Mouse (Mus musculus): ENCODE data around the gene Htra1. TPM values are rescaled to one million over a fixed set of nuclear protein-coding genes. Genes with fewer than 3 reads are reported as not detected.
A peak's percentile ranks its signal among the peaks of the same experiment; 100 is the strongest.

The Htra1 gene
- 188 and 231 TPM in 2 replicates for polyA plus RNA-seq (2012; rRNA removed)

GRCm38 (mm10) chr7:130935793-130936471, at the start of gene Htra1:
TSS of gene Htra1 (plus strand) at chr7:130936111.
- peak; percentile 38; the same call in 1 of the 2 replicates for TF ChIP-seq POLR2A (IDR thresholded peaks at IDR 0.05; ENCODE audit: borderline replicate concordance, insufficient read depth, low read length)
- TF ChIP-seq CTCF (IDR thresholded peaks at IDR 0.05; ENCODE audit: borderline replicate concordance, insufficient read depth, low read depth, low read length): no peak
- peak within 1 kb of the TSS; percentile 51 for H3K4me3 ChIP-seq (replicated peaks; ENCODE audit: insufficient read depth, low read depth, low read length)
- peak; percentile 63 to 69 for DNase-seq
- no peak within 1 kb of the TSS; the same call in 1 of the 2 replicates for H3K27ac ChIP-seq (ENCODE audit: insufficient read depth, low read length)
- H3K4me1 ChIP-seq (ENCODE audit: control insufficient read depth, insufficient read depth, low read length): no peaks in the 10 kb centered on the region
- H3K27me3 ChIP-seq (ENCODE audit: control insufficient read depth, insufficient read depth, low read length): no peaks in the 10 kb centered on the region; the same call in 1 of the 2 replicates
- under 1% methylated on average over 70 of the region's 70 CpGs for WGBS

DNA sequence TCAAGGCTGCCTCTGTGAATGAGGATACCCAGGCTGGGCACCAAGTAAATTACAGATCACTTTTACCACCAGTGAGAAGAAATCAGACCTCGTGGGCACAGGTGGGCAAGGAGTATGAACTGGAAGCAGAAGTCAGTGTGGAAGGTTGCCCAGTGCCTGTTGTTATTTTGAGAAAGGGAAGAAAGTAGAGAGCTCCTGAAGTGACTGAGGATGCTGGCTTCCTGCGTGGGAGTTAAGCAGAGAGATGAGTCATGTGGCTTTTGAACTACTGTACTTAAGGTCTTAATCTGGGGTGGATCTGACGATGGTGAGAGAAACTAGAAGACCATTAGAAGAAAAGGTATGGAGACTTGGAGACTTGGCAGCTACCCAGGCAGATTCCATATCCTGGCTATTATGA, 49.7 kb upstream of the Htra1 start:
- DNase-seq: peak in 1 of 2 experiments; percentile 51

GRCm38 (mm10) chr7:130887946-130888345, 48.0 kb upstream of the Htra1 start:
- peak overlapping the region; percentile 96 for H3K27ac ChIP-seq (ENCODE audit: insufficient read depth, low read length)
- WGBS: 3% methylated on average over 3 of the region's 3 CpGs
- peaks cover 26% of the 10 kb centered on the region for H3K4me1 ChIP-seq (ENCODE audit: control insufficient read depth, insufficient read depth, low read length)
- peak; percentile 63 to 73 for DNase-seq
- no peak overlapping the region for H3K4me3 ChIP-seq (replicated peaks; ENCODE audit: insufficient read depth, low read depth, low read length)
- H3K27me3 ChIP-seq (ENCODE audit: control insufficient read depth, insufficient read depth, low read length): no peaks in the 10 kb centered on the region
- TF ChIP-seq POLR2A (IDR thresholded peaks at IDR 0.05; ENCODE audit: borderline replicate concordance, insufficient read depth, low read length) (no peak), CTCF (IDR thresholded peaks at IDR 0.05; ENCODE audit: borderline replicate concordance, insufficient read depth, low read depth, low read length) (no peak)

More for the DNA sequence above, 49.7 kb upstream of the Htra1 start:
- TF ChIP-seq CTCF (IDR thresholded peaks at IDR 0.05; ENCODE audit: borderline replicate concordance, insufficient read depth, low read depth, low read length) (no peak), POLR2A (IDR thresholded peaks at IDR 0.05; ENCODE audit: borderline replicate concordance, insufficient read depth, low read length) (no peak)
- Histone ChIP-seq H3K4me3 (replicated peaks; ENCODE audit: insufficient read depth, low read depth, low read length) (no peak overlapping the region), H3K4me1 (ENCODE audit: control insufficient read depth, insufficient read depth, low read length) (peaks cover 26% of the 10 kb centered on the region), H3K27ac (ENCODE audit: insufficient read depth, low read length) (no peak overlapping the region), H3K27me3 (ENCODE audit: control insufficient read depth, insufficient read depth, low read length) (no peaks in the 10 kb centered on the region)
- WGBS: 14% methylated on average over 3 of the region's 3 CpGs

DNA sequence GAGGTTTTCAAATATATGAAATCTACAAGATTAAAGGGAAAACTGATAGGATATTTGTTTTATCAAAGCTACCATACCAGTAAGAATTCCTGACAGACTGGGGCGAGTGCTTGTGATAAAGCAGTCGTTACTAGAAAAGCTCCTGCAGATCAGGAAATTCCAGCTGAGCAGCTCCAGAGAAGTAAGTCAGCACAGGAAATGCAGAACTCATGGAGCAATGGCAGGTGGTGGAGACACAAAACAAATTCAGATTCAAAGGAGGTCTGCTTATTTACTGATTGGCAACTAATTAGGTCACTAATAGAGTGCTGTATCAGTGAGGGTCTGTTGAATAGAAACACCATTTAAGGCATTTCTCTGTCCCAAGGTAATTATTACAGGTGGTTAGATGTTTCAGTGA, 45.0 kb upstream of the Htra1 start:
- DNase-seq: no peak
- Histone ChIP-seq H3K27ac (ENCODE audit: insufficient read depth, low read length) (no peak overlapping the region), H3K4me1 (ENCODE audit: control insufficient read depth, insufficient read depth, low read length) (peaks cover 31% of the 10 kb centered on the region), H3K4me3 (replicated peaks; ENCODE audit: insufficient read depth, low read depth, low read length) (no peak overlapping the region), H3K27me3 (ENCODE audit: control insufficient read depth, insufficient read depth, low read length) (no peaks in the 10 kb centered on the region)
- WGBS: 29% methylated on average over 2 of the region's 2 CpGs
- TF ChIP-seq CTCF (IDR thresholded peaks at IDR 0.05; ENCODE audit: borderline replicate concordance, insufficient read depth, low read depth, low read length) (no peak), POLR2A (IDR thresholded peaks at IDR 0.05; ENCODE audit: borderline replicate concordance, insufficient read depth, low read length) (no peak)

DNA sequence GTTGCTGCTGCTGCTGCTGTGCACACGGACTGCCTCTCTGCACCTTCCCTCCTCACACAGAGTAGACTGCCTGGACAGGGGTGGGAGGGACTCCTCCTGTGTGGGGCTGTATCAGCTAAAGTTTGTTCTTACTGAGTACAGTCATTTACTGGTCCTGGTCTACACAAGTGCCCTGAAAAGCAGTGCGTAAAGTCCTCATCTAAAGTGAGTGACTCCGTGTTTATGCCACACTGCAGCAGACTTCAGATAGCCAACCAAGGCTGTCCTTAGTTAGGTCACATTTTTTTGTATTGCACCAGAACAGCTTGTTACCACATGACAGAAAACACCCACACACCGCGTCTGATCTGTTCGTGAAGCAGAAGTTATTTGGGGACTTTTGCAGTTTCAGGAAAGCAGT, 42.9 kb upstream of the Htra1 start:
- no peak for DNase-seq
- Histone ChIP-seq H3K27ac (ENCODE audit: insufficient read depth, low read length) (no peak overlapping the region), H3K4me1 (ENCODE audit: control insufficient read depth, insufficient read depth, low read length) (peaks cover 21% of the 10 kb centered on the region), H3K4me3 (replicated peaks; ENCODE audit: insufficient read depth, low read depth, low read length) (no peak overlapping the region), H3K27me3 (ENCODE audit: control insufficient read depth, insufficient read depth, low read length) (no peaks in the 10 kb centered on the region)
- TF ChIP-seq POLR2A (IDR thresholded peaks at IDR 0.05; ENCODE audit: borderline replicate concordance, insufficient read depth, low read length) (no peak), CTCF (IDR thresholded peaks at IDR 0.05; ENCODE audit: borderline replicate concordance, insufficient read depth, low read depth, low read length) (no peak)
- WGBS: 70% methylated on average over 6 of the region's 6 CpGs

GRCm38 (mm10) chr7:130894931-130895617, 40.8 kb upstream of the Htra1 start:
- Histone ChIP-seq H3K27me3 (ENCODE audit: control insufficient read depth, insufficient read depth, low read length) (no peaks in the 10 kb centered on the region), H3K27ac (ENCODE audit: insufficient read depth, low read length) (peak overlapping the region; percentile 61; the same call in 1 of the 2 replicates), H3K4me1 (ENCODE audit: control insufficient read depth, insufficient read depth, low read length) (peaks cover 11% of the 10 kb centered on the region), H3K4me3 (replicated peaks; ENCODE audit: insufficient read depth, low read depth, low read length) (no peak overlapping the region)
- TF ChIP-seq POLR2A (IDR thresholded peaks at IDR 0.05; ENCODE audit: borderline replicate concordance, insufficient read depth, low read length) (no peak), CTCF (IDR thresholded peaks at IDR 0.05; ENCODE audit: borderline replicate concordance, insufficient read depth, low read depth, low read length) (no peak)
- 15% methylated on average over 9 of the region's 9 CpGs for WGBS
- peak in 1 of 2 experiments; percentile 64 for DNase-seq

GRCm38 (mm10) chr7:130895618-130895945, 40.3 kb upstream of the Htra1 start:
- TF ChIP-seq CTCF (IDR thresholded peaks at IDR 0.05; ENCODE audit: borderline replicate concordance, insufficient read depth, low read depth, low read length) (no peak), POLR2A (IDR thresholded peaks at IDR 0.05; ENCODE audit: borderline replicate concordance, insufficient read depth, low read length) (no peak)
- 11% methylated on average over 2 of the region's 2 CpGs for WGBS
- H3K27ac ChIP-seq (ENCODE audit: insufficient read depth, low read length): peak overlapping the region; percentile 58; the same call in 1 of the 2 replicates

More at GRCm38 (mm10) chr7:130895618-130895945, 40.3 kb upstream of the Htra1 start:
- Histone ChIP-seq H3K4me3 (replicated peaks; ENCODE audit: insufficient read depth, low read depth, low read length) (no peak overlapping the region), H3K4me1 (ENCODE audit: control insufficient read depth, insufficient read depth, low read length) (peaks cover 11% of the 10 kb centered on the region), H3K27me3 (ENCODE audit: control insufficient read depth, insufficient read depth, low read length) (no peaks in the 10 kb centered on the region)
- DNase-seq: peak in 1 of 2 experiments; percentile 53

Measured in cerebellum, adult 2 months (tissue).